Mouse (Mus musculus) bone marrow, adult 2 months (tissue): Measurements from ENCODE around the gene Olfr32.
"Not testable (repeated sequence)": the region's sequence is repeated elsewhere in the genome, so short reads cannot be mapped to it uniquely, and the experiment has no call there.

Experiments used
- CTCF ChIP-seq: fragments of 200-500 bp; IDR thresholded peaks from 2 replicates; pipeline ENCODE4 v1.5.1; 2011; ENCODE audit warnings: low read length, control low read depth; ENCODE audit not compliant: control insufficient read depth, insufficient read depth
- POLR2A ChIP-seq: fragments of 200-500 bp; IDR thresholded peaks from 2 replicates; pipeline ENCODE4 v1.6.1; 2011; ENCODE audit warnings: low read depth, mild to moderate bottlenecking, control low read depth, low read length, borderline replicate concordance; ENCODE audit not compliant: control insufficient read depth

DNA sequence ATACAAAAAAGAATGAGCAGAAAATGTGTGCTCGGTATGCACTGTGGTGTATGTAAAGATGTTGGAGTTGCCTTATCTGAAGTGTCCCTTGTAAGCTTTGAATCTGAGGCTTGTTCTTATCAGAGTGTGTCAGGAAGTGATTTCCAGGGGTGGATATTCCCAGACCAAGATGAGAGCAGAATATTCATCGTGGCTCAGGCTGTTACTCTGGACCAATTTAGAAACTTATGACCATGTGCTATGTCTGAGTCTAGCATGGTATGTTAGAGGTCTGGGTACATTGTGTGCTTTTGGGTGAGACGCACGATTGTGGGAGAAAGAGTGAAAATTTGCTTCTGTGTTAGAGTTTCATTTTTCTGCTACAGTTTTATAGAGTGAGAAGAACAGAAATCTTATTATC, 44.0 kb upstream of the Olfr32 start:
- not testable (repeated sequence) for TF ChIP-seq CTCF, POLR2A
